Mouse (Mus musculus) midbrain, embryonic 11.5 days (tissue): ENCODE data around the gene 1700021F05Rik. TPM values are rescaled to one million over a fixed set of nuclear protein-coding genes. Genes with fewer than 3 reads are reported as not detected.

Experiments used
- ATAC-seq: fragments of 200-750 bp; cut with Nextera tagmentation; 2 replicates; pipeline ENCODE4 v1.8.0; 2017; ENCODE audit warnings: moderate TSS enrichment, moderate library complexity; ENCODE audit not compliant: low FRiP score
- DNase-seq: peaks from one replicate; pipeline ENCODE4 v3.0.0; 2015; ENCODE audit warnings: low spot score; ENCODE audit errors: missing footprints
- H3K27ac ChIP-seq: fragments of 300-500 bp; sonication (generic); 2 replicates; pipeline ENCODE4 v1.5.1; 2014; ENCODE audit warnings: low read depth, low read length
- H3K27me3 ChIP-seq: fragments of 300-500 bp; sonication (generic); 2 replicates; pipeline ENCODE4 v1.6.1; 2014; ENCODE audit warnings: mild to moderate bottlenecking, low read length, moderate library complexity, mixed read lengths; ENCODE audit not compliant: control insufficient read depth, insufficient read depth
- H3K36me3 ChIP-seq: fragments of 300-500 bp; sonication (generic); 2 replicates; pipeline ENCODE4 v1.6.1; 2014; ENCODE audit warnings: mild to moderate bottlenecking, low read length, moderate library complexity, mixed read lengths; ENCODE audit not compliant: control insufficient read depth, insufficient read depth
- H3K4me1 ChIP-seq: fragments of 300-500 bp; sonication (generic); 2 replicates; pipeline ENCODE4 v1.6.1; 2014; ENCODE audit warnings: low read length; ENCODE audit not compliant: control insufficient read depth, insufficient read depth
- H3K4me2 ChIP-seq: fragments of 300-500 bp; sonication (generic); 2 replicates; pipeline ENCODE4 v1.6.1; 2014; ENCODE audit warnings: mild to moderate bottlenecking, moderate library complexity
- H3K4me3 ChIP-seq: fragments of 300-500 bp; sonication (generic); 2 replicates; pipeline ENCODE4 v1.5.1; 2014; ENCODE audit warnings: low read depth, low read length
- H3K9ac ChIP-seq: fragments of 300-500 bp; sonication (generic); 2 replicates; pipeline ENCODE4 v1.6.1; 2014; ENCODE audit warnings: low read length
- H3K9me3 ChIP-seq: fragments of 300-500 bp; sonication (generic); 2 replicates; pipeline ENCODE4 v1.6.1; 2016; ENCODE audit warnings: low read length; ENCODE audit not compliant: control insufficient read depth
- WGBS: fragments of 180-500 bp; shearing (Covaris S2); extraction: QIAGEN DNeasy Blood & Tissue Kit; methylation state at CpG from one replicate; pipeline ENCODE4 v1.1.7; 2014; 5-methylcytosine and 5-hydroxymethylcytosine counted together
- polyA plus RNA-seq: library from polyadenylated mRNA; unstranded; fragments of >200 nt; fragmentation: Nextera tagmentation; extraction: Ambion mirVana; gene quantifications from 2 replicates; pipeline ENCODE4 v1.2.1, GENCODE M21; 2014

Gene 1700021F05Rik
- polyA plus RNA-seq, 1 experiment from 2014 or later: 75.0 TPM

GRCm38 (mm10) chr10:43490846-43491245 is 49.9 kb downstream of the 1700021F05Rik start:
- no peak overlapping the region for H3K27ac ChIP-seq
- no peaks in the 10 kb centered on the region for H3K9me3 ChIP-seq
- no peaks in the 10 kb centered on the region for H3K4me1 ChIP-seq
- ATAC-seq: no peak
- WGBS: 89% methylated on average over 5 of the region's 5 CpGs
- H3K27me3 ChIP-seq: no peaks in the 10 kb centered on the region
- no peak overlapping the region for H3K4me2 ChIP-seq
- H3K36me3 ChIP-seq: peaks cover 7% of the 10 kb centered on the region
- H3K9ac ChIP-seq: no peak overlapping the region
- H3K4me3 ChIP-seq: no peak overlapping the region
- no peak for DNase-seq

GRCm38 (mm10) chr10:43490034-43490433 is 50.8 kb downstream of the 1700021F05Rik start:
- Histone ChIP-seq H3K9me3 (no peaks in the 10 kb centered on the region), H3K4me2 (no peak overlapping the region), H3K9ac (no peak overlapping the region), H3K4me3 (no peak overlapping the region), H3K27me3 (no peaks in the 10 kb centered on the region), H3K36me3 (peaks cover 5% of the 10 kb centered on the region), H3K27ac (no peak overlapping the region), H3K4me1 (no peaks in the 10 kb centered on the region)
- 73% methylated on average over 8 of the region's 8 CpGs for WGBS
- ATAC-seq (no peak), DNase-seq (no peak)

- Histone ChIP-seq H3K4me2 (no peak overlapping the region), H3K4me3 (no peak overlapping the region), H3K9ac (no peak overlapping the region), H3K27me3 (no peaks in the 10 kb centered on the region), H3K27ac (no peak overlapping the region), H3K4me1 (no peaks in the 10 kb centered on the region), H3K9me3 (no peaks in the 10 kb centered on the region), H3K36me3 (peaks cover 2% of the 10 kb centered on the region; the same call in 1 of the 2 replicates)
- 68% methylated on average over 6 of the region's 6 CpGs for WGBS
- DNase-seq (no peak), ATAC-seq (no peak)
Observed at GRCm38 (mm10) chr10:43489550-43489949, 51.2 kb downstream of the 1700021F05Rik start.

GRCm38 (mm10) chr10:43489139-43489538 is 51.7 kb downstream of the 1700021F05Rik start:
- H3K36me3 ChIP-seq: no peaks in the 10 kb centered on the region
- no peaks in the 10 kb centered on the region for H3K9me3 ChIP-seq
- no peak for DNase-seq
- H3K4me1 ChIP-seq: no peaks in the 10 kb centered on the region
- no peaks in the 10 kb centered on the region for H3K27me3 ChIP-seq
- 89% methylated on average over 7 of the region's 7 CpGs for WGBS
- H3K27ac ChIP-seq: no peak overlapping the region
- H3K9ac ChIP-seq: no peak overlapping the region
- ATAC-seq: no peak
- H3K4me2 ChIP-seq: no peak overlapping the region
- H3K4me3 ChIP-seq: no peak overlapping the region

GRCm38 (mm10) chr10:43488258-43488657 is 52.5 kb downstream of the 1700021F05Rik start:
- Histone ChIP-seq H3K9me3 (no peaks in the 10 kb centered on the region), H3K4me1 (peaks cover 4% of the 10 kb centered on the region), H3K4me3 (no peak overlapping the region), H3K4me2 (no peak overlapping the region), H3K36me3 (no peaks in the 10 kb centered on the region), H3K9ac (no peak overlapping the region), H3K27ac (no peak overlapping the region), H3K27me3 (no peaks in the 10 kb centered on the region)
- DNase-seq (no peak), ATAC-seq (no peak)
- WGBS: 80% methylated on average over 4 of the region's 4 CpGs

- Histone ChIP-seq H3K27ac (no peak overlapping the region), H3K9ac (no peak overlapping the region), H3K4me2 (no peak overlapping the region), H3K36me3 (no peaks in the 10 kb centered on the region), H3K4me3 (no peak overlapping the region), H3K9me3 (no peaks in the 10 kb centered on the region), H3K27me3 (no peaks in the 10 kb centered on the region), H3K4me1 (peaks cover 4% of the 10 kb centered on the region)
- DNase-seq (no peak), ATAC-seq (no peak)
- WGBS: 92% methylated on average over 3 of the region's 3 CpGs
Observed at GRCm38 (mm10) chr10:43487441-43488010, 53.3 kb downstream of the 1700021F05Rik start.

GRCm38 (mm10) chr10:43485751-43486268 is 55.0 kb downstream of the 1700021F05Rik start:
- no peak for DNase-seq
- no peak overlapping the region for H3K9ac ChIP-seq
- H3K27me3 ChIP-seq: no peaks in the 10 kb centered on the region
- no peak overlapping the region for H3K4me3 ChIP-seq
- ATAC-seq: no peak
- H3K36me3 ChIP-seq: no peaks in the 10 kb centered on the region
- H3K27ac ChIP-seq: no peak overlapping the region
- H3K4me1 ChIP-seq: peaks cover 14% of the 10 kb centered on the region
- 89% methylated on average over 6 of the region's 6 CpGs for WGBS
- no peaks in the 10 kb centered on the region for H3K9me3 ChIP-seq
- H3K4me2 ChIP-seq: no peak overlapping the region

- H3K27ac ChIP-seq: no peak overlapping the region
- 0 out of 2 replicates have a peak overlapping the region, but pooled peaks have one; percentile 6 for H3K9ac ChIP-seq
- DNase-seq (no peak), ATAC-seq (no peak)
- peaks cover 21% of the 10 kb centered on the region for H3K4me1 ChIP-seq
- H3K36me3 ChIP-seq: no peaks in the 10 kb centered on the region
- H3K4me2 ChIP-seq: no peak overlapping the region
- H3K27me3 ChIP-seq: no peaks in the 10 kb centered on the region
- H3K9me3 ChIP-seq: no peaks in the 10 kb centered on the region
- H3K4me3 ChIP-seq: no peak overlapping the region
- 53% methylated on average over 9 of the region's 9 CpGs for WGBS
Observed at GRCm38 (mm10) chr10:43483426-43483995, 57.3 kb downstream of the 1700021F05Rik start.

- no peak overlapping the region for H3K27ac ChIP-seq
- no peak for DNase-seq
- H3K4me1 ChIP-seq: peaks cover 29% of the 10 kb centered on the region
- H3K27me3 ChIP-seq: no peaks in the 10 kb centered on the region
- no peak overlapping the region for H3K4me2 ChIP-seq
- H3K9me3 ChIP-seq: no peaks in the 10 kb centered on the region
- ATAC-seq: no peak
- H3K4me3 ChIP-seq: no peak overlapping the region
- 87% methylated on average over 5 of the region's 5 CpGs for WGBS
- no peaks in the 10 kb centered on the region for H3K36me3 ChIP-seq
- H3K9ac ChIP-seq: no peak overlapping the region
Observed at GRCm38 (mm10) chr10:43482021-43482420, 58.8 kb downstream of the 1700021F05Rik start.
